Mouse (Mus musculus) layer of hippocampus, adult 9-11 months (tissue): ENCODE data around the gene Krtap24-1.

Experiments used
- DNase-seq: peaks from one replicate; pipeline ENCODE4 v3.0.0; 2022

The Krtap24-1 gene

GRCm38 (mm10) chr16:88611922-88612321 is at the start of gene Krtap24-1:
TSS of gene Krtap24-1 (minus strand) at chr16:88612279.
- DNase-seq: no peak

GRCm38 (mm10) chr16:88657426-88657825 is 45.3 kb upstream of the Krtap24-1 start:
- no peak for DNase-seq

- no peak for DNase-seq
These were observed 39.9 kb upstream of the Krtap24-1 start for GRCm38 (mm10) chr16:88651952-88652351.

- no peak for DNase-seq
These were observed 39.0 kb upstream of the Krtap24-1 start for GRCm38 (mm10) chr16:88651082-88651481.

GRCm38 (mm10) chr16:88647358-88647846 is 35.3 kb upstream of the Krtap24-1 start, which contains the start of gene Krtap26-1:
TSS of gene Krtap26-1 (minus strand) at chr16:88647796.
- no peak for DNase-seq

GRCm38 (mm10) chr16:88646366-88647111 is 34.5 kb upstream of the Krtap24-1 start:
- DNase-seq: no peak

- no peak for DNase-seq
These were observed 28.0 kb upstream of the Krtap24-1 start for GRCm38 (mm10) chr16:88640053-88640452.

- DNase-seq: no peak
These were observed 23.1 kb upstream of the Krtap24-1 start for GRCm38 (mm10) chr16:88635142-88635541.

GRCm38 (mm10) chr16:88631474-88631873 is 19.4 kb upstream of the Krtap24-1 start:
- DNase-seq: no peak

GRCm38 (mm10) chr16:88627566-88627965 is 15.5 kb upstream of the Krtap24-1 start, which contains the start of gene 2310079G19Rik:
TSS of gene 2310079G19Rik (minus strand) at chr16:88627666.
- no peak for DNase-seq

GRCm38 (mm10) chr16:88612712-88613111 is 633 bp upstream of the Krtap24-1 start:
- no peak for DNase-seq

- no peak for DNase-seq
These were observed 7.5 kb downstream of the Krtap24-1 start for GRCm38 (mm10) chr16:88604570-88604969.

- no peak for DNase-seq
These were observed 9.6 kb downstream of the Krtap24-1 start for GRCm38 (mm10) chr16:88602464-88602863.

GRCm38 (mm10) chr16:88600303-88600702 is 11.8 kb downstream of the Krtap24-1 start:
- DNase-seq: no peak

GRCm38 (mm10) chr16:88599504-88600237 is 12.4 kb downstream of the Krtap24-1 start:
- DNase-seq: no peak

GRCm38 (mm10) chr16:88592758-88593157 is 19.3 kb downstream of the Krtap24-1 start:
- DNase-seq: no peak

GRCm38 (mm10) chr16:88583338-88583737 is 28.7 kb downstream of the Krtap24-1 start:
- no peak for DNase-seq

GRCm38 (mm10) chr16:88575885-88576679 is 36.0 kb downstream of the Krtap24-1 start:
- no peak for DNase-seq

GRCm38 (mm10) chr16:88572904-88573404 is 39.1 kb downstream of the Krtap24-1 start:
- DNase-seq: no peak

GRCm38 (mm10) chr16:88570136-88570535 is 41.9 kb downstream of the Krtap24-1 start:
- DNase-seq: no peak

- DNase-seq: no peak
These were observed 42.3 kb downstream of the Krtap24-1 start for GRCm38 (mm10) chr16:88569732-88570131.

GRCm38 (mm10) chr16:88569096-88569495 is 43.0 kb downstream of the Krtap24-1 start:
- no peak for DNase-seq
